Mouse (Mus musculus): ENCODE measurements around the gene Rpl27a.

DNA sequence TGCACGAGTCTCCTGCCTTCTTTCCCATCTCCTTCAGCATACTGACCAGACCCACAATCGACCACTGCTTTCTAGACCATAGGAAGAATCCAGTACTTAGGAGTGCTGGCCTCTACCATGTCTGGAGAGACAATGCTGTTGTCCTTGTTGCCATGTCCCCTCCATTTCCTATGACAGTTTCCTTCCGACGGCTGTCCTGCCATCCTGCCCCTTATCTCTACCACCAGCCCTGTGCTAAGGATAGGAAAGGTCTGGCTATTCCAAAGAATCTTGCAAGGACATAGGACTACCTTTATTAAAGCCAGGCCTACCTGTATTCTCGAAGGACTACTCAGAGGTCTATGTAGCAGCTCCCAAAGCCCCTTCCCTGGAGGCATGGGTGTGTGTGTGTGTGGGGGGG is 12.6 kb downstream of the Rpl27a start:
- TF ChIP-seq GATA1 (IDR thresholded peaks at IDR 0.05; ENCODE audit: borderline replicate concordance, low read length), result no peak
- no peak for TF ChIP-seq TAL1 (conservative IDR thresholded peaks at IDR 0.05; ENCODE audit: low read depth, low read length)
- TF ChIP-seq CTCF (IDR thresholded peaks at IDR 0.05; ENCODE audit: low read depth, low read length), result no peak
- TF ChIP-seq POLR2AphosphoS5 (IDR thresholded peaks at IDR 0.05; ENCODE audit: insufficient replicate concordance, low read depth, low read length), result no peak
